Mouse (Mus musculus): Measurements from ENCODE around the gene 2410137M14Rik.

GRCm38 (mm10) chr17:36971172-36971850, 9.7 kb downstream of the 2410137M14Rik start:
- TF ChIP-seq CTCF (IDR thresholded peaks at IDR 0.05; ENCODE audit: insufficient read depth, low read depth, low read length) (no peak), POLR2A (IDR thresholded peaks at IDR 0.05; ENCODE audit: insufficient read depth, low read depth, low read length) (no peak)
